Mouse (Mus musculus) embryonic facial prominence, embryonic 11.5 days (tissue): Measurements from ENCODE around the gene Tlr12. TPM values are rescaled to one million over a fixed set of nuclear protein-coding genes. Genes with fewer than 3 reads are reported as not detected.
"Not testable (repeated sequence)": the region's sequence is repeated elsewhere in the genome, so short reads cannot be mapped to it uniquely, and the experiment has no call there.

ENCODE experiments used
- ATAC-seq: fragments of 200-750 bp; cut with Nextera tagmentation; replicated peaks from 2 replicates; pipeline ENCODE4 v1.8.0; 2017; ENCODE audit warnings: low read depth; ENCODE audit not compliant: insufficient number of reproducible peaks, low FRiP score, low TSS enrichment
- DNase-seq: peaks from one replicate; pipeline ENCODE4 v3.0.0-alpha.2; 2015; ENCODE audit warnings: low spot score
- H3K27ac ChIP-seq: fragments of 300-500 bp; sonication (generic); replicated peaks from 2 replicates; pipeline ENCODE4 v1.5.1; 2014; ENCODE audit warnings: mild to moderate bottlenecking, low read depth, low read length, control low read depth
- H3K27me3 ChIP-seq: fragments of 300-500 bp; sonication (generic); 2 replicates; pipeline ENCODE4 v1.6.1; 2014; ENCODE audit warnings: mild to moderate bottlenecking, low read length, moderate library complexity, mixed read lengths; ENCODE audit not compliant: control insufficient read depth, insufficient read depth
- H3K36me3 ChIP-seq: fragments of 300-500 bp; sonication (generic); replicated peaks from 2 replicates; pipeline ENCODE4 v1.6.1; 2014; ENCODE audit warnings: low read depth, mild to moderate bottlenecking, low read length, moderate library complexity, mixed read lengths; ENCODE audit not compliant: control insufficient read depth, insufficient read depth
- H3K4me1 ChIP-seq: fragments of 300-500 bp; sonication (generic); 2 replicates; pipeline ENCODE4 v1.6.1; 2014; ENCODE audit warnings: low read length, mixed read lengths; ENCODE audit not compliant: control insufficient read depth, insufficient read depth
- H3K4me2 ChIP-seq: fragments of 300-500 bp; sonication (generic); 2 replicates; pipeline ENCODE4 v1.6.1; 2014; ENCODE audit warnings: low read depth, mild to moderate bottlenecking, control low read depth, low read length, moderate library complexity
- H3K4me3 ChIP-seq: fragments of 300-500 bp; sonication (generic); 2 replicates; pipeline ENCODE4 v1.5.1; 2014; ENCODE audit warnings: low read depth, low read length, control low read depth
- H3K9ac ChIP-seq: fragments of 300-500 bp; sonication (generic); replicated peaks from 2 replicates; pipeline ENCODE4 v1.6.1; 2014; ENCODE audit warnings: mild to moderate bottlenecking, control low read depth, low read length
- H3K9me3 ChIP-seq: fragments of 300-500 bp; sonication (generic); replicated peaks from 2 replicates; pipeline ENCODE4 v1.6.1; 2016; ENCODE audit warnings: mild to moderate bottlenecking, low read length, inconsistent platforms, mixed read lengths; ENCODE audit not compliant: control insufficient read depth
- WGBS: fragments of 180-500 bp; shearing (Covaris S2); extraction: QIAGEN DNeasy Blood & Tissue Kit; methylation state at CpG from one replicate; pipeline ENCODE4 v1.1.7; 2014; 5-methylcytosine and 5-hydroxymethylcytosine counted together
- polyA plus RNA-seq: library from polyadenylated mRNA; unstranded; fragments of >200 nt; fragmentation: Nextera tagmentation; extraction: Ambion mirVana; gene quantifications from 2 replicates; pipeline ENCODE4 v1.2.1, GENCODE M21; 2014

Tlr12 gene
- polyA plus RNA-seq, 1 experiment from 2014 or later = 0.10 TPM

DNA sequence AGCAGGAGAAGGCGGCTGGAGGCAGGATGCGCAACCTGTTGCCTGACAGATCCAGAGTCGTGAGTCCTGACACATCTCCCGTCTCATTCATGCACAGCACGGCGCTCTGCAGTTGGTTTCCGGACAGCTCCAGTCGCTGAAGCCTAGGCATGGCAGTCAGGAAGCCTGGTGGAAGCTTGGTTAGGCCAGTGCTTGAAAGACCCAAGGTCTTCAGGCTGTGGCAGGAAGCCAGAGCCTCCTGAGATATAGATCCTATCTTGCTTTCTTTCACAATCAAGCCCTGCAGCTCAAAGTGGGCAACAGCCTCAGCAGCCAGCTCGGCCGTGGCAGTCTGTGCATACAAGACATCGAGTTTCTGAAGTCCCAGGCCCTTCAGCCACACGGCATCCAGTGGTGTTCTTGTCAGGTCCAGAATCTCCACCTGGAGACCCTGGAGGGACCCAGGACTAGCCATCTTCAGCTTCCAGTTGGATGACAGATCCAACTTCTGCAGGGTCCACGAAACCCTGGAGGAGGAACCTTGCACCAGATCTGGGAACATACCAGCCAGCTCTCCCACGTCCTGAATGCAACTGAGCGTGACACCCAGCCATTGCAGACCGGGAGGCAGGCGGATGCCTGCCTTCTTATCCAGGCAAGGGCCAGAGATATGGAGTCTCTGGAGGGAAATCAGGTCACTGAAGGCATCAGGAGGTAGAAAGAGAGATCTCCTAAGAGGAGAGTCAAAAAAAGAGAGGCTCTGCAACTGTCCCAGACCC, 877 bp downstream of the Tlr12 start:
- H3K27me3 ChIP-seq = no peaks in the 10 kb centered on the region
- ATAC-seq (no peak), DNase-seq (no peak)
- H3K4me2 ChIP-seq = no peak overlapping the region
- H3K9me3 ChIP-seq = no peaks in the 10 kb centered on the region
- no peak overlapping the region for H3K9ac ChIP-seq
- H3K36me3 ChIP-seq = no peaks in the 10 kb centered on the region
- WGBS = 76% methylated on average over 17 of the region's 17 CpGs
- no peak overlapping the region for H3K27ac ChIP-seq
- peaks cover 4% of the 10 kb centered on the region; the same call in 1 of the 2 replicates for H3K4me1 ChIP-seq
- H3K4me3 ChIP-seq = no peak overlapping the region

DNA sequence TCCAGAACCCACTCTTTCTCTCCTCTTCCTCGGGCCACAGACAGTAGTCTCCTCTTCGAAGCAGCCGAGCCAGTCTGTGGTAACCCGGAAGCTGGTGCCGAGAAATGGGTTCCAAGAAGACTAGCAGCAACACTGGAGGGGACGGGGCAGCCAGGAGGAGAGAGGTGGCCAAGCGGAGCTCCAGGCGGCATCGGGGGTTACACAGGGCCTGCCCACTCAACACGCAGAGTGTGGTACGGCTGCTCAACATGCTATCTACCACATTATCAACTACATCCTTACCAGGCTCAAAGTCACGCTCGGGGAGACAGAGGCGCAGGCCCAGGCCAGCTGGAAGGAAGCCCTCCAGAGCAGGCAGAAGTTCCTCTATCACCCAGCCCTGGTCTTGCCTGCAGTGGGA, 2.7 kb downstream of the Tlr12 start:
- H3K27ac ChIP-seq = no peak overlapping the region
- no peak overlapping the region for H3K4me2 ChIP-seq
- H3K27me3 ChIP-seq = no peaks in the 10 kb centered on the region
- H3K4me1 ChIP-seq = peaks cover 4% of the 10 kb centered on the region; the same call in 1 of the 2 replicates
- H3K9me3 ChIP-seq = no peaks in the 10 kb centered on the region
- DNase-seq (no peak), ATAC-seq (no peak)
- no peak overlapping the region for H3K9ac ChIP-seq
- 94% methylated on average over 14 of the region's 14 CpGs for WGBS
- no peaks in the 10 kb centered on the region for H3K36me3 ChIP-seq
- no peak overlapping the region for H3K4me3 ChIP-seq

DNA sequence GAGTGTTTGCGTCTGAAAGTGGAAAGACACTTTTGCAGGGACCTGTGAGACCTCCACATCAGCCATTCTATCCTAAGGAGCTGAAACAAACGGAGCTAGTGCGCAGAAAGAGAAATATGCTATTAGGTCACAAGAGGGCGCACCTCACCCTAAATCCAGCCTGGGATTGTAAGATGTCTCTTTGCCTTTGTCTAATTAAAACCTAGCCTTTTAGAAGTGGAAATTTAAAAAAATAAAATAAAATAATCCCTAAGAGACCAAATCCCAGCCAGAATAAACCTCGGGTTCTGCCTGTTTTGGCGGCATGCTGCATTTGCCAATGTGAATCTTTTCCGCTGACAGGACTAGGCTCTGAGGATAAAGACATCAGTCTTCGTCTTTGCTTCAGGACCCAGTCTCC, 5.1 kb downstream of the Tlr12 start:
- H3K4me3 ChIP-seq = no peak overlapping the region
- no peak overlapping the region for H3K27ac ChIP-seq
- H3K9me3 ChIP-seq = no peaks in the 10 kb centered on the region
- H3K4me2 ChIP-seq = no peak overlapping the region
- H3K36me3 ChIP-seq = no peaks in the 10 kb centered on the region
- ATAC-seq (no peak), DNase-seq (peak; percentile 88)
- H3K9ac ChIP-seq = no peak overlapping the region
- H3K4me1 ChIP-seq = peaks cover 2% of the 10 kb centered on the region; the same call in 1 of the 2 replicates
- 21% methylated on average over 8 of the region's 8 CpGs for WGBS
- H3K27me3 ChIP-seq = no peaks in the 10 kb centered on the region

DNA sequence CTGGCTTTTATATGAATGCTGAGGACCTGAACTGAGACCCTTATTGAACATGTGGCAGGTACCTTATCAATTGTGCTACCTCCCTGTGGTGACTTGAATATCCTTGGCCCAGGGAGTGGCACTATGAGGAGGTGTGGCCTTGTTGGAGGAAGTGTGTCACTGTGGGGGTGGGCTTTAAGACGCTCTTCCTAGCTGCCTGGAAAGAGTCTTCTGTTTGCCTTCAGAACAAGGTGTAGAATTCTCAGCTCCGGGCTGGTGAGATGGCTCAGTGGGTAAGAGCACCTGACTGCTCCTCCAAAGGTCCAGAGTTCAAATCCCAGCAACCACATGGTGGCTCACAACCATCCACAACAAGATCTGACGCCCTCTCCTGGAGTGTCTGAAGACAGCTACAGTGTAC, 6.7 kb downstream of the Tlr12 start:
- not testable (repeated sequence) for H3K4me1 ChIP-seq, H3K27ac ChIP-seq, H3K27me3 ChIP-seq, H3K4me2 ChIP-seq, H3K9me3 ChIP-seq, ATAC-seq, DNase-seq, H3K36me3 ChIP-seq, H3K4me3 ChIP-seq, H3K9ac ChIP-seq
- 77% methylated on average over 3 of the region's 3 CpGs for WGBS

DNA sequence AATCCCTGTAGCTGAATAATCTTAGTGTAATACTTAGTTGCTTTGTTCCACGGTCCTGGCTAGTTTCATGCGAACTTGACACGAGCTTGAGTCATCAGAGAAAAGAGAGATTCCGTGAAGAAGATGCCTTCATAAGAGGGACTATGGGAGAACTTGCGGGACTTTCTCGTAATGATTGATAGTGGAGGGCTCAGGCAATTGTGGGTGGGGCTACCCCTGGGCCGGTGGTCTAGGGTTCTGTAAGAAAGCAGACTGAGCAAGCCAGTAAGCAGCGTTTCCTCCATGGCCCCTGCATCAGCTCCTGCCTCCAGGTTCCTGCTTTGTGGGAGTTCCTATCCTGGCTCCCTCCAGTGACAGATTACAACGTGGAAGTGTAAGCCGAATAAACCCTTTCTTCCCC, 7.7 kb downstream of the Tlr12 start:
- 33% methylated on average over 10 of the region's 10 CpGs for WGBS
- H3K27ac ChIP-seq = no peak overlapping the region
- H3K4me2 ChIP-seq = no peak overlapping the region
- no peaks in the 10 kb centered on the region for H3K9me3 ChIP-seq
- H3K4me3 ChIP-seq = no peak overlapping the region
- no peaks in the 10 kb centered on the region for H3K4me1 ChIP-seq
- DNase-seq = no peak
- no peaks in the 10 kb centered on the region for H3K27me3 ChIP-seq
- H3K9ac ChIP-seq = no peak overlapping the region
- no peaks in the 10 kb centered on the region for H3K36me3 ChIP-seq
- ATAC-seq = no peak

DNA sequence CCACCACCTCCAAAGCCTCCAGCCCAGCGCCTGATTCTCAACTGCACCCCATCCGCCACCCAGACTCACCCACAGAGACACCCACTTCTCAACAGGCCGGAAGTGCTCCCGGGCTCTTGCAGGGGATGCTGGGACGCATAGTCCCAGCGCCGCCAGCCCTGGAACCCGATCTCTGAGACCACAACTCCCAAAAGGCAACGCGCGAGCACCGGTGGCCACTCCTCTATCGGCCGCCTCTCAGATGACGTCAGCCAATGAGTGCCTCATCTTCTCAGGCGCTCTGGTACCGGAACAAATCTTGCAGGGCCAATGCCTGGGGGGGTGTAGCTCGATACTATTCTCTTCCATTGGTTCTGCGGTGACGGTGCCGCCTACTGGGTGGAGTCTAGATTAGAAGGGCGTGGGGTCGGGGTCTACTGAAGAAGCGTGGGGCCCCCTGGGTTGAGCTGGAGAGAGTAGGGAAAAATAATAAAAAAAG, 8.5 kb downstream of the Tlr12 start, which contains the start of gene Zscan20:
Gene Zscan20, minus strand, starts transcription at position 174 of the 478 bp plus-strand sequence.
- peak within 1 kb of the TSS; percentile 60 for H3K4me3 ChIP-seq
- under 1% methylated on average over 24 of the region's 24 CpGs for WGBS
- peak within 1 kb of the TSS; percentile 58 for H3K4me2 ChIP-seq
- no peak within 1 kb of the TSS for H3K27ac ChIP-seq
- no peaks in the 10 kb centered on the region for H3K27me3 ChIP-seq
- H3K9me3 ChIP-seq = no peaks in the 10 kb centered on the region
- no peaks in the 10 kb centered on the region for H3K36me3 ChIP-seq
- H3K9ac ChIP-seq = peak within 1 kb of the TSS; percentile 72
- peak; percentile 96 for ATAC-seq
- peak; percentile 99 for DNase-seq
- no peaks in the 10 kb centered on the region for H3K4me1 ChIP-seq

DNA sequence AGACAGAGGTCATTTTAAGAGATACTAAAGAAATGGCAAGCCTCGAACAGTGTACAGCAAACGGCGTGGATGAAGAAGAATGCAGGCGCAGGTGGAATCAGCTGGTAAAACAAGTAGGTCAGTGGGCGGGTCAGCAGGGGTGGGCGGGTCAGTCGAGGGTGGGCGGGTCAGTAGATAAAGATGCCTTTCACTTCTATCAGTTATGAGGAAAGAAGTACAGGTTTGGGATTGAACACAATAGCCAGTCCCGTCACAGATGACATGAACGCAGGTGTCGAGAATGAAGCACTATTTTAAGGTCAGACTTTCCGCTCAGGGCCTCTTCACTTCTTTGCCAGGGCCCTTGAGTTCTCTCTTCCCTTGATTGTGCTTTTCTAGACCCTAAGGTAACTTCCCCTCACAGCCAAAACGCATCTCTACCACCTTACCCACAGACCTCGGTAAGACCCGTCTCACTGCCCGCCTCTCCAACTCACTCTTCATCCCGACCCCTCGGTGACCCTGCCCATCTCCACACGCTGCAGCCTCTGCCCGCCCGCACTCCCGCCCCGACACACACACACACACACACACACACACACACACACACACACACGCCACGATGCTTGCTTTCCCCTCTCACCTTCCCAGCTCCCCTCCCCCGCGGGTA, 9.0 kb downstream of the Tlr12 start:
- Histone ChIP-seq H3K36me3 (no peaks in the 10 kb centered on the region), H3K4me1 (no peaks in the 10 kb centered on the region), H3K9me3 (no peaks in the 10 kb centered on the region), H3K4me2 (peak overlapping the region; percentile 58), H3K27ac (no peak overlapping the region), H3K4me3 (peak overlapping the region; percentile 60), H3K27me3 (no peaks in the 10 kb centered on the region), H3K9ac (peak overlapping the region; percentile 72)
- ATAC-seq = peak; percentile 32
- 9% methylated on average over 24 of the region's 27 CpGs for WGBS
- DNase-seq = no peak

DNA sequence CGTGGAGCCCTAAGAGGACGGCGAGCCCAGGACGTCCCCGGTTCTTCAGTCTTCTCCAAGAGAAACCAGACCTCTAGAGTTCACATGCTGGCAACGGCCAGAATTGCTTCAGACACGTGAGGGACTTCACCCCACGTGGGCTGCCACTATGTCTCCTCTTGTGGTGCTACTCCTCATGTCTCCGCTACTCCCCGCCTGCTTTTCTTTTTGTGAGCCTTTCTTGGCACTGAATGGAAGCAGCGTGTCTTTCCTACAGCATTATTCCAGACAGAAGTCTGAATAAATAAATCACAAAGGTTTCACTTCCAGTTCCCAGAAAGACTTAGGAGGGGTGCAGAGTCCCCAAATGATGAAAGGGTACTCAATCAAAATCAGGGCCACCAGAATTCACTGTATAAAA, 10.8 kb downstream of the Tlr12 start:
- no peaks in the 10 kb centered on the region for H3K4me1 ChIP-seq
- DNase-seq (no peak), ATAC-seq (no peak)
- no peak overlapping the region for H3K9ac ChIP-seq
- H3K36me3 ChIP-seq = no peaks in the 10 kb centered on the region; the same call in 1 of the 2 replicates
- WGBS = 89% methylated on average over 11 of the region's 11 CpGs
- H3K4me3 ChIP-seq = no peak overlapping the region
- H3K27me3 ChIP-seq = no peaks in the 10 kb centered on the region
- H3K4me2 ChIP-seq = no peak overlapping the region
- no peaks in the 10 kb centered on the region for H3K9me3 ChIP-seq
- H3K27ac ChIP-seq = no peak overlapping the region
